Mouse (Mus musculus) spleen, adult 2 months (tissue): ENCODE measurements around the gene Dld.

Source experiments
- CTCF ChIP-seq: fragments of 200-500 bp; IDR thresholded peaks from 2 replicates; pipeline ENCODE4 v1.5.1; 2011; ENCODE audit warnings: mild to moderate bottlenecking, inconsistent platforms; ENCODE audit not compliant: insufficient read depth, insufficient read length, insufficient replicate concordance; ENCODE audit errors: extremely low read depth
- POLR2A ChIP-seq: fragments of 200-500 bp; IDR thresholded peaks from 2 replicates; pipeline ENCODE4 v1.6.1; 2011; ENCODE audit warnings: low read depth, low read length, inconsistent platforms

DNA sequence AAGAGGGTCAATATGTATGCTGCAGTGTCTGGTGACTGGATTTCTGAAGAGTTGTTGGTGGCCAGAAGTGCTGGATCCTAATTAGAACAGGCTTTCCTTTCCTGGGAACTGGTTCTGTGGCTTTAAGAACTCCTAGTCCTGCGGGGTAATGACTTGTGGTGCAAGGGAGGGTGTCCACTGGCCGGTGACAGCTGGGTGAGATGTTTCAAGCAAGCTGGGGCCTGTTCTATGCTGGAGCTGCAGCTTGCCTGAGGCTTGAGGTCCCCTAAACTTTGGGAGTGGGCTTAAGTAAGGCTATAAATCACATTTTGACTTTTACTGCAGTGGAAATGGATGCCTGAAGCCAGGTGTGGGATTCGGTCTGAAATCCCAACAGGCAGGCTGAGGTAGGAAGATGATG lies 55.7 kb downstream of the Dld start:
- TF ChIP-seq POLR2A (no peak), CTCF (no peak)
